In genomic region chr3:96503083-96503450, GRCm38 (mm10) we compare ENCODE assay signal across 9 mouse cellular contexts. TPM values are rescaled to one million over a fixed set of nuclear protein-coding genes. Genes with fewer than 3 reads are reported as not detected.
DNase-seq lines count a peak whose midpoint lies in the region; ATAC-seq lines count a peak whose summit lies in the region.
"Had no signal": no experiment of that assay in that cellular context is flagged by ENCODE, and none has a peak within 500 bp of the region (broad histone marks: within the 10 kb centered on the region; RNA-seq: fewer than 3 reads in every experiment).

No protein-coding gene starts in this region.

- WGBS in limb, embryonic 15.5 days: under 1% methylated on average over 7 of the region's 7 CpGs
- WGBS in midbrain, embryonic 16.5 days: 1% methylated on average over 7 of the region's 7 CpGs

- DNase-seq in 3134 (ENCODE audit: extremely low read depth, insufficient read length, low spot score): peak; percentile 49
- peak; percentile 48 for DNase-seq in WW6 (ENCODE audit: low read depth, low spot score)
- DNase-seq in embryo, embryonic 10.5 days (ENCODE audit: low spot score): peak; percentile 96
- peak; percentile 53 for DNase-seq in kidney, adult 11 months
- peak; percentile 68 to 76 for DNase-seq in spleen, postnatal 14 days (ENCODE audit: low spot score in 2 of 2)

- peak overlapping the region; percentile 71 for H3K4me3 ChIP-seq in limb, embryonic 15.5 days
- peak overlapping the region; percentile 53 for H3K4me3 ChIP-seq in midbrain, embryonic 16.5 days (ENCODE audit: low read depth, low read length)

- peak overlapping the region; percentile 87 for H3K27ac ChIP-seq in limb, embryonic 15.5 days
- H3K27ac ChIP-seq in midbrain, embryonic 16.5 days (ENCODE audit: low read length): no peak overlapping the region

- H3K4me1 ChIP-seq in limb, embryonic 15.5 days: peaks cover 5% of the 10 kb centered on the region; the same call in 1 of the 2 replicates
- H3K4me1 ChIP-seq in midbrain, embryonic 16.5 days (ENCODE audit: control insufficient read depth, insufficient read depth, low read length): peaks cover 4% of the 10 kb centered on the region

- no peaks in the 10 kb centered on the region for H3K27me3 ChIP-seq in limb, embryonic 15.5 days
- no peaks in the 10 kb centered on the region for H3K27me3 ChIP-seq in midbrain, embryonic 16.5 days (ENCODE audit: control insufficient read depth, insufficient read depth, low read depth, low read length)

- H3K9ac ChIP-seq in limb, embryonic 15.5 days: peak overlapping the region; percentile 40
- H3K9ac ChIP-seq in midbrain, embryonic 16.5 days (ENCODE audit: low read depth, low read length): no peak overlapping the region

- no peaks in the 10 kb centered on the region for H3K9me3 ChIP-seq in limb, embryonic 15.5 days
- no peaks in the 10 kb centered on the region for H3K9me3 ChIP-seq in midbrain, embryonic 16.5 days (replicated peaks; ENCODE audit: control insufficient read depth, low read length, poor library complexity, severe bottlenecking)

- ATAC-seq in granulocyte monocyte progenitor cell, adult 5-6 weeks (replicated peaks; ENCODE audit: poor library complexity, severe bottlenecking): peak; percentile 40; the same call in 1 of the 2 replicates
- no peak for ATAC-seq in limb, embryonic 15.5 days (ENCODE audit: insufficient number of reproducible peaks, low FRiP score, low TSS enrichment, low read depth)
- ATAC-seq in midbrain, embryonic 16.5 days: no peak

- H3K36me3 ChIP-seq in limb, embryonic 15.5 days: no peaks in the 10 kb centered on the region
- H3K36me3 ChIP-seq in midbrain, embryonic 16.5 days (ENCODE audit: control insufficient read depth, insufficient read depth, low read length): no peaks in the 10 kb centered on the region

- peak overlapping the region; percentile 84 for H3K4me2 ChIP-seq in limb, embryonic 15.5 days
- H3K4me2 ChIP-seq in midbrain, embryonic 16.5 days (ENCODE audit: low read length): peak overlapping the region; percentile 91

RNA-seq across cellular contexts. Expression of gene Hfe2, which starts 21.9 kb away (rescaled TPM):
- not detected in 2 replicates for total RNA-seq in granulocyte monocyte progenitor cell, adult 5-6 weeks (2014; fragmentation: Nextera tagmentation)
- total RNA-seq in granulocyte monocyte progenitor cell, adult 5-6 weeks (2017): not detected in 2 replicates
- 8.7 and 18.4 TPM in 2 replicates for polyA plus RNA-seq in limb, embryonic 15.5 days (2015; fragmentation: Nextera tagmentation; extraction: Ambion mirVana)
- 1.8 and 2.4 TPM in 2 replicates for polyA plus RNA-seq in midbrain, embryonic 16.5 days (2015; fragmentation: Nextera tagmentation; extraction: Ambion mirVana)

RNA-seq across cellular contexts. Expression of gene BC107364, which starts 51.0 kb away (rescaled TPM):
- not detected in 2 replicates for total RNA-seq in granulocyte monocyte progenitor cell, adult 5-6 weeks (2014; fragmentation: Nextera tagmentation)
- total RNA-seq in granulocyte monocyte progenitor cell, adult 5-6 weeks (2017): not detected in 2 replicates
- polyA plus RNA-seq in limb, embryonic 15.5 days (2015; fragmentation: Nextera tagmentation; extraction: Ambion mirVana): 0.22 and 0.55 TPM in 2 replicates
- polyA plus RNA-seq in midbrain, embryonic 16.5 days (2015; fragmentation: Nextera tagmentation; extraction: Ambion mirVana): not detected in 2 replicates
- total RNA-seq: gastrocnemius, postnatal 4 days had no signal

RNA-seq across cellular contexts. Expression of gene Txnip, which starts 54.7 kb away (rescaled TPM):
- 80.1 and 110 TPM in 2 replicates for total RNA-seq in granulocyte monocyte progenitor cell, adult 5-6 weeks (2014; fragmentation: Nextera tagmentation)
- total RNA-seq in granulocyte monocyte progenitor cell, adult 5-6 weeks (2017): 79.0 and 80.5 TPM in 2 replicates
- 151 and 157 TPM in 2 replicates for polyA plus RNA-seq in limb, embryonic 15.5 days (2015; fragmentation: Nextera tagmentation; extraction: Ambion mirVana)
- polyA plus RNA-seq in midbrain, embryonic 16.5 days (2015; fragmentation: Nextera tagmentation; extraction: Ambion mirVana): 41.5 and 43.5 TPM in 2 replicates
